Mouse (Mus musculus): ENCODE data around the gene Zswim5. TPM values are rescaled to one million over a fixed set of nuclear protein-coding genes. Genes with fewer than 3 reads are reported as not detected.

Gene Zswim5
- polyA plus RNA-seq, 1 experiment from 2014 or later = 9.6 TPM

GRCm38 (mm10) chr4:116862023-116862422, 15.2 kb upstream of the Zswim5 start:
- H3K27me3 ChIP-seq = no peaks in the 10 kb centered on the region
- H3K4me3 ChIP-seq = no peak overlapping the region
- no peaks in the 10 kb centered on the region for H3K4me1 ChIP-seq
- WGBS = 79% methylated on average over 8 of the region's 8 CpGs
- no peak overlapping the region for H3K9ac ChIP-seq (replicated peaks)
- H3K9me3 ChIP-seq = no peaks in the 10 kb centered on the region
- ATAC-seq (ENCODE audit: low FRiP score, low read depth) = no peak
- H3K27ac ChIP-seq (replicated peaks) = no peak overlapping the region
- H3K4me2 ChIP-seq (replicated peaks) = no peak overlapping the region
- no peaks in the 10 kb centered on the region for H3K36me3 ChIP-seq

DNA sequence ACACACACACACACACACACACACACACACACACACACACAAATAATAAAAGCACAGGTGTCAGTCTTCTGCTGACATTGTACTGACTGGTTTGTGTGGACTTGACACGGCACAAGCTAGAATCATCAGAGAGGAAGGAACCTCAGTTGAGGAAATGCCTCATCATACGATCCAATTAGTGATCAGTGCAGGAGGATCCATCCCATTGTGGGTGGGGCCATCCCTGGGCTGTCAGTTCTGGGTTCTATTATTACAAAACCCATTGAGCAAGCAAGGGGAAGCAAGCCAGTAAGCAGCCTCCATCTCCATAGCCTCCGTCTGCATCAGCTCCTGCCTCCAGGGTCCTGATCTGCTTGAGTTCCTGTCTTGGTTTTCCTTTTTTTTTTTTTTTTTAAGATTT, 7.3 kb upstream of the Zswim5 start:
- H3K4me1 ChIP-seq = no peaks in the 10 kb centered on the region
- ATAC-seq (ENCODE audit: low FRiP score, low read depth) = no peak
- H3K36me3 ChIP-seq = no peaks in the 10 kb centered on the region
- no peak overlapping the region for H3K27ac ChIP-seq (replicated peaks)
- H3K27me3 ChIP-seq = no peaks in the 10 kb centered on the region
- H3K9me3 ChIP-seq = no peaks in the 10 kb centered on the region
- H3K9ac ChIP-seq (replicated peaks) = no peak overlapping the region
- H3K4me3 ChIP-seq = no peak overlapping the region
- WGBS = 80% methylated on average over 3 of the region's 3 CpGs
- no peak overlapping the region for H3K4me2 ChIP-seq (replicated peaks)

DNA sequence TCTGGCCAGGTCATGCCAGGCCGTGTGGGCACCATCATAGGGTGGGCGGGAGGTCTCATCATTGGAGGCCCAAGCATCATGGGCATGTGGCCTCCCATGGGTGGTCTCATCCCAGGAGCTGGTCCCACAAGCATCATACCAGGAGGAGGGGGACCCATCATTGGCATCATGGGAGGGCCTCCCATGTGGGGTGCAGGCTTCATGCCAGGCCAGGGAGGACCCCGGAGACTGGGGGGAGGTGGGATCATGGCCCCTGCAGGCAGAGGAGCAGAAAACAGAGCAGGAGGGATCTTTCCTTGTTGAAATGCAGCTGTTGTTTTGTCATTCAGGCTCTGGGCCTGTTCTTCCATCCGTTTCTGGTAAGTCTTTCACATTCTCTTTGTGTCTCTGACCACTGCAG, 2.6 kb upstream of the Zswim5 start:
- no peak for ATAC-seq (ENCODE audit: low FRiP score, low read depth)
- peaks cover 2% of the 10 kb centered on the region; the same call in 1 of the 2 replicates for H3K4me1 ChIP-seq

GRCm38 (mm10) chr4:116876630-116876994, 564 bp upstream of the Zswim5 start:
- no peaks in the 10 kb centered on the region for H3K9me3 ChIP-seq
- H3K27me3 ChIP-seq = no peaks in the 10 kb centered on the region
- peaks cover 3% of the 10 kb centered on the region; the same call in 1 of the 2 replicates for H3K4me1 ChIP-seq
- peak overlapping the region; percentile 97 for H3K9ac ChIP-seq (replicated peaks)
- no peaks in the 10 kb centered on the region for H3K36me3 ChIP-seq
- H3K27ac ChIP-seq (replicated peaks) = peak overlapping the region; percentile 99
- 0% methylated on average over 15 of the region's 15 CpGs for WGBS
- peak overlapping the region; percentile 77 for H3K4me2 ChIP-seq (replicated peaks)
- H3K4me3 ChIP-seq = peak overlapping the region; percentile 91
- ATAC-seq (ENCODE audit: low FRiP score, low read depth) = peak; percentile 61

More for the DNA sequence above, 2.6 kb upstream of the Zswim5 start:
- H3K9me3 ChIP-seq = no peaks in the 10 kb centered on the region
- 78% methylated on average over 4 of the region's 4 CpGs for WGBS
- H3K4me3 ChIP-seq = no peak overlapping the region
- no peak overlapping the region for H3K9ac ChIP-seq (replicated peaks)
- H3K27me3 ChIP-seq = no peaks in the 10 kb centered on the region
- no peak overlapping the region for H3K27ac ChIP-seq (replicated peaks)
- no peaks in the 10 kb centered on the region for H3K36me3 ChIP-seq
- no peak overlapping the region for H3K4me2 ChIP-seq (replicated peaks)

DNA sequence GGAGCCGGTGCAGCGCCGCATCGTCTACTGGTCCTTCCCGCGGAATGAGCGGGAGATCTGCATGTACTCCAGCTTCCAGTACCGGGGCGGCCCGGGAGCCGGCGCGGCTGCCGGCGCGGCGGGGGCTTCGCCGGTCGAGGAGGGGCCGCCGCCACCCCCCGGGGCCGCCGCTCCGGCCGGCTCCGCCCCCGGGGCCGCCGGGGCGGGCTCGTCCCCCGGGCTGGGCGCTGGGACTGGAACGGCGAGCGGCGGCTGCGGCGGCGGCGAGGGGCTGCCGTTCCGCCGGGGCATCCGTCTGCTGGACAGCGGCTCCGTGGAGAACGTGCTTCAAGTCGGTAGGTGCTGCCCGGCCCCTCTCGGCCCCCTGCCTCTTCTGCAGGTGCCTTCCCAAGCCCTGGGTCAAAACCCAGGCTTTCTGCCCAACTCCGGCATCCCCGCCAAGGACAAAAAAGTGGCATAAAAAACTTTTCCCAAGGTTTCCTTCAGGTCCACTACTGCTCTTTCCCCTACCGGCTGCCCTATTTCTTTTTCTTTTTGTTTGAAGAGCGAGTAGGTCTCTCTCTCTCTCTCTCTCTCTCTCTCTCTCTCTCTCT, 649 bp downstream of the Zswim5 start:
- Histone ChIP-seq H3K9ac (replicated peaks) (peak overlapping the region; percentile 97), H3K4me3 (peak overlapping the region; percentile 91), H3K27me3 (no peaks in the 10 kb centered on the region), H3K36me3 (no peaks in the 10 kb centered on the region), H3K4me1 (peaks cover 3% of the 10 kb centered on the region; the same call in 1 of the 2 replicates), H3K27ac (replicated peaks) (peak overlapping the region; percentile 99), H3K9me3 (no peaks in the 10 kb centered on the region), H3K4me2 (replicated peaks) (peak overlapping the region; percentile 77)
- WGBS = 0% methylated on average over 52 of the region's 57 CpGs
- ATAC-seq (ENCODE audit: low FRiP score, low read depth) = no peak; the same call in 1 of the 2 replicates

DNA sequence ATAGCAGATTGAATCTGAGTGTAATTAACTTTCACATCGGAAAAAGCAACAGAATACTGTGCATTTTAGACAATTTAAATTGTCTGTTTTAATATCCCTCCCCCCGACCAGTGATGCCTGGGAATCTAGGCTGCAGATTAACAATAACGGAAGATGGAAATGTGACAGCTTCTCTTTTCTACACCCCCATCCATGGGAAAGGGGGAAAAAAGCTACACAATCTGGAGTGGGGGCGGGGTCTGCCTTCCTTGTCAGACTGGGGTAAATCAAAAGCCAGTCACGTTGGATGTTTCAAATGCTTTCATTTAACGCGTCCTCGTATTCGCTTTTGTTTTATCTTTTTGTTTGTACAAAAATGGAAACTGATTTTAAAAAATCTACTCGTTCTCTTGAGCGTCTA, 1.3 kb downstream of the Zswim5 start:
- WGBS = 1% methylated on average over 11 of the region's 11 CpGs
- ATAC-seq (ENCODE audit: low FRiP score, low read depth) = no peak
- peak overlapping the region; percentile 99 for H3K27ac ChIP-seq (replicated peaks)

DNA sequence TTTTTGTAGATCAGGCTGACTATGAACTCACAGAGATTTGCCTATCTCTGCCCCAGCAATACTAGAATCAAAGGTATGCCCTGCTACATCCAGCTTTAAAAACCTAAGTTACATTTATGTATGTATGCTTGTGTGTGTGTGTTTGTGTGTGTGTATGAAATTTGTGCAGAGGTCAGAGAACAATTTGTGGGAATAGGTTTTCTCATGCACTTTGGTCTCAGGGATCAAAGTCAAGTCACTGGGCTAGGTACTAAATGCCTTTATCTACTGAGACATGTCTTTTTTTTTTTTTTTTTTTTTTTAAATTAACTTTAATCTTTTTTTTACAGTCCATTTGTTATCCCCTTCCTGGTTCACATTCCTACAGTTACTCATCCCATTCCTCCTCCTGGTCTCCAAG, 5.5 kb downstream of the Zswim5 start:
- Histone ChIP-seq H3K9me3 (no peaks in the 10 kb centered on the region), H3K4me2 (replicated peaks) (no peak overlapping the region), H3K4me1 (peaks cover 3% of the 10 kb centered on the region; the same call in 1 of the 2 replicates), H3K27ac (replicated peaks) (no peak overlapping the region), H3K4me3 (no peak overlapping the region), H3K27me3 (no peaks in the 10 kb centered on the region), H3K36me3 (no peaks in the 10 kb centered on the region), H3K9ac (replicated peaks) (no peak overlapping the region)
- ATAC-seq (ENCODE audit: low FRiP score, low read depth) = no peak

More for the DNA sequence above, 1.3 kb downstream of the Zswim5 start:
- Histone ChIP-seq H3K4me2 (replicated peaks) (peak overlapping the region; percentile 77), H3K27me3 (no peaks in the 10 kb centered on the region), H3K9ac (replicated peaks) (peak overlapping the region; percentile 97), H3K4me1 (peaks cover 3% of the 10 kb centered on the region; the same call in 1 of the 2 replicates), H3K4me3 (peak overlapping the region; percentile 91), H3K36me3 (no peaks in the 10 kb centered on the region), H3K9me3 (no peaks in the 10 kb centered on the region)

DNA sequence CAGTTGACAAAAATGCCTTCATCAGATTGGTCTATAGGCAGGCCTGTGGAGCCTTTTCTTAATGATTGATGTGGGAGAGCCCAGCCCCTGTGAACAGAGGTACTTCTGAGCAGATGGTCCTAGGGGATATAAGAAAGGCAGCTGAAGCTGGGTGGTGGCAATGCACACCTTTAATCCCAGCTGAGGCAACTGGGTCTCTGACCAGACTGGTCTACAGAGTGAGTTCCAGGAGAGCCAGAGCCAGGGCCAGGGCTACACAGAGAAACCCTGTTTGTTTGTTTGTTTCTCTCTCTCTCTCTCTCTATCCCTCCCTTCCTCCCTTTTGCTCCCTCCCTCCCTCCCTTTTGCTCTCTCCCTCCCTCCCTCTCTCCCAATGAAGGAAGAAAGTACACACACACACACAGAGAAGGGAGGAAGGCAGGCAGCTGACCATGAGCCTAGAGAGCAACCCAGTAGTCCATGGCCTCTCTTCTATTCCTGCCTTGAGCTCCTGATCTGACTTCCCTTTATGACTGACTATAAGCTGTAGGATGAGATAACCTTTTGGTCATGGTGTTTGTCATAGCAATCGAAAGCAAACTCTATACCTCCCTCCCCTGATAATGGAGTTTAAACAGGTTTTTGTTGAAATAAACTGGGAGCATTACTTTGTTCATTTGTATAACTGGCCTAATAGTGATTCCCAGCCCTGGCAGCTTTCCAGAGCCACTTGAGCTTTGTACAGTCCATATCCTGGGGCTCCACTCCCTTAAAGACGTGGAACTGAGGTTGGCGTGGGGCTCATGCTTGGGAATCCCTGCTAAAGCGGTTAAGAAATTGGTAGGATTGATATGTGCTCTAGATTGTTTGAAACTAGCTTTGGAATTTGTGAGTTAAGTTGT, 17.3 kb downstream of the Zswim5 start:
- no peaks in the 10 kb centered on the region for H3K27me3 ChIP-seq
- H3K27ac ChIP-seq (replicated peaks) = no peak overlapping the region
- H3K36me3 ChIP-seq = no peaks in the 10 kb centered on the region
- H3K4me1 ChIP-seq = peaks cover 10% of the 10 kb centered on the region; the same call in 1 of the 2 replicates
- H3K4me3 ChIP-seq = no peak overlapping the region
- no peak overlapping the region for H3K4me2 ChIP-seq (replicated peaks)
- no peak for ATAC-seq (ENCODE audit: low FRiP score, low read depth)
- no peaks in the 10 kb centered on the region for H3K9me3 ChIP-seq
- 80% methylated on average over 4 of the region's 4 CpGs for WGBS
- no peak overlapping the region for H3K9ac ChIP-seq (replicated peaks)

DNA sequence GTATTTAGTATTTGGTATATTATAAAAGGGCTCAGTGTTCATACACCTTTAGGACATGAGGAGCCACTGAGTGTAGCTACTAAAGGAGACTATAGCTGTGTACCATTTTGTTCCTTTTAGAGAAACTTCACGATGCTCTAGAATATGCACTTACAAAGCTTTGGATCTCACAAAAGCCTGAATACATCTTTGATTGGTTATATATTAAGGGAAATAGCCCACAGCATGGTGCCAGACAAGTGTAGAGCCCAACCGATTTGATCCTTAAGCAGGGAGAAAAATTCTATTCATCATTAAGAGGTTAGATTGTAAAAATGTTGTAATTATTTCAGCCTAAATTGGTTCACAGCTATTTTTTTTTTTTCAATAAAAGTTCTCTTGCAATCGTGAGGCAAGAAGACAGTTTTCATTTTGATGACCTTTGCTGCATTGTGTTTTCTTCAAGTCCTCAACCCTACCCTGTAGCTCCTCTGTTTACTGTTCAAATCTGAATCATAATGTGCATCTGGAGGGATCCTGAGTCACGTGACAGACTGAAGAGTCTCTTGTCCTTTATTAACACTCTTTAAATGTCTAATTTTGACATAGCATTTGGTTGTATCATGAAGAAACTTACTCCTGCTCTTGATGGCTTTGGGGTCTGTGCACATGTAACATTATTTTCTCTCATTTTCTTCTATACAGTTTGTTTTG, 33.5 kb downstream of the Zswim5 start:
- WGBS = 41% methylated on average over 4 of the region's 4 CpGs
- Histone ChIP-seq H3K36me3 (no peaks in the 10 kb centered on the region), H3K4me3 (no peak overlapping the region), H3K9ac (replicated peaks) (no peak overlapping the region), H3K4me1 (peaks cover 17% of the 10 kb centered on the region), H3K9me3 (no peaks in the 10 kb centered on the region), H3K27ac (replicated peaks) (peak overlapping the region; percentile 52; the same call in 1 of the 2 replicates), H3K4me2 (replicated peaks) (no peak overlapping the region), H3K27me3 (no peaks in the 10 kb centered on the region)
- ATAC-seq (ENCODE audit: low FRiP score, low read depth) = peak; percentile 54; the same call in 1 of the 2 replicates

- H3K4me3 ChIP-seq = no peak overlapping the region
- no peaks in the 10 kb centered on the region for H3K9me3 ChIP-seq
- H3K27ac ChIP-seq (replicated peaks) = peak overlapping the region; percentile 52; the same call in 1 of the 2 replicates
- no peak overlapping the region for H3K4me2 ChIP-seq (replicated peaks)
- H3K4me1 ChIP-seq = peaks cover 17% of the 10 kb centered on the region
- WGBS = 36% methylated on average over 5 of the region's 5 CpGs
- no peaks in the 10 kb centered on the region for H3K36me3 ChIP-seq
- H3K27me3 ChIP-seq = no peaks in the 10 kb centered on the region
- no peak overlapping the region for H3K9ac ChIP-seq (replicated peaks)
- peak; percentile 38; the same call in 1 of the 2 replicates for ATAC-seq (ENCODE audit: low FRiP score, low read depth)
These were observed 34.0 kb downstream of the Zswim5 start for GRCm38 (mm10) chr4:116911202-116911601.

- Histone ChIP-seq H3K9me3 (no peaks in the 10 kb centered on the region), H3K4me2 (replicated peaks) (no peak overlapping the region), H3K4me3 (no peak overlapping the region), H3K36me3 (no peaks in the 10 kb centered on the region), H3K4me1 (peaks cover 17% of the 10 kb centered on the region), H3K27me3 (no peaks in the 10 kb centered on the region), H3K27ac (replicated peaks) (no peak overlapping the region), H3K9ac (replicated peaks) (no peak overlapping the region)
- ATAC-seq (ENCODE audit: low FRiP score, low read depth) = no peak
- WGBS = 92% methylated on average over 2 of the region's 2 CpGs
These were observed 36.1 kb downstream of the Zswim5 start for GRCm38 (mm10) chr4:116913318-116913717.

All from midbrain, embryonic 12.5 days (tissue).